Mouse (Mus musculus) forebrain, embryonic 13.5 days (tissue): Measurements from ENCODE around the gene Fgd6. TPM values are rescaled to one million over a fixed set of nuclear protein-coding genes. Genes with fewer than 3 reads are reported as not detected.

Source experiments
- ATAC-seq: fragments of 200-750 bp; cut with Nextera tagmentation; 2 replicates; pipeline ENCODE4 v1.8.0; 2017
- H3K27ac ChIP-seq: fragments of 300-500 bp; sonication (generic); 2 replicates; pipeline ENCODE4 v1.5.1; 2015; ENCODE audit warnings: inconsistent platforms, mild to moderate bottlenecking, moderate library complexity
- H3K27me3 ChIP-seq: fragments of 300-500 bp; sonication (generic); 2 replicates; pipeline ENCODE4 v1.6.1; 2015; ENCODE audit warnings: mild to moderate bottlenecking, inconsistent platforms
- H3K36me3 ChIP-seq: fragments of 300-500 bp; sonication (generic); 2 replicates; pipeline ENCODE4 v1.6.1; 2015; ENCODE audit warnings: mild to moderate bottlenecking, inconsistent platforms; ENCODE audit not compliant: poor library complexity, severe bottlenecking
- H3K4me1 ChIP-seq: fragments of 300-500 bp; sonication (generic); 2 replicates; pipeline ENCODE4 v1.6.1; 2015; ENCODE audit warnings: inconsistent platforms
- H3K4me2 ChIP-seq: fragments of 300-500 bp; sonication (generic); 2 replicates; pipeline ENCODE4 v1.6.1; 2015; ENCODE audit warnings: inconsistent platforms, mild to moderate bottlenecking, moderate library complexity
- H3K4me3 ChIP-seq: fragments of 300-500 bp; sonication (generic); 2 replicates; pipeline ENCODE4 v1.5.1; 2015; ENCODE audit warnings: mild to moderate bottlenecking, inconsistent platforms
- H3K9ac ChIP-seq: fragments of 300-500 bp; sonication (generic); 2 replicates; pipeline ENCODE4 v1.6.1; 2015; ENCODE audit warnings: mild to moderate bottlenecking, inconsistent platforms
- H3K9me3 ChIP-seq: fragments of 300-500 bp; sonication (generic); replicated peaks from 2 replicates; pipeline ENCODE4 v1.6.1; 2016; ENCODE audit warnings: inconsistent platforms
- WGBS: fragments of 180-500 bp; shearing (Covaris S2); methylation state at CpG from one replicate; pipeline ENCODE4 v1.1.7; 2015; 5-methylcytosine and 5-hydroxymethylcytosine counted together
- polyA plus RNA-seq: library from polyadenylated mRNA; unstranded; fragments of >200 nt; fragmentation: Nextera tagmentation; extraction: Ambion mirVana; gene quantifications from 2 replicates; pipeline ENCODE4 v1.2.1, GENCODE M21; 2015

Gene Fgd6
- polyA plus RNA-seq, 1 experiment from 2014 or later: 1.8 TPM

GRCm38 (mm10) chr10:94047845-94048559 lies 12.2 kb downstream of the Fgd6 start:
- H3K4me2 ChIP-seq: no peak overlapping the region
- no peak overlapping the region for H3K4me3 ChIP-seq
- H3K27me3 ChIP-seq: no peaks in the 10 kb centered on the region
- 78% methylated on average over 10 of the region's 10 CpGs for WGBS
- H3K36me3 ChIP-seq: peaks cover 11% of the 10 kb centered on the region; the same call in 1 of the 2 replicates
- no peaks in the 10 kb centered on the region for H3K9me3 ChIP-seq
- H3K4me1 ChIP-seq: no peaks in the 10 kb centered on the region
- ATAC-seq: no peak
- H3K9ac ChIP-seq: no peak overlapping the region
- H3K27ac ChIP-seq: no peak overlapping the region

DNA sequence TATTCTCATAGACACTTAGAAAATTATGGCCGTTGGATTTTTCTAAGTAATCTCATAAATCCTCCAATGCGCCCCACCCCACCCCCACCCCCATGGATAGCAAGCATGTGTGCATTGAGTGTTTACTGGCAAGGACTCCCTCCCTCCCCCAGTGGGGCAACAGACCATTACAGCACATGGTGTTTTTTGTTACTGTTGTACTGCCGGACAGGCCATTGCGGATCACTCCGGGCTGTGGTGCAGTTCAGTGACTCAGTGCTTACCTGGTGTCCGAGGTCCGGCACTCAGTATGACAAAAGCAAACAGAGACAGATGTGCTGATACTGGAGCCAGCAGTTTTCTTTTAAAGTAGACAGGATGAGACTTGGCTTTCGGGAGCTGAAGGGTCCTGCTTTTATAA lies 13.3 kb downstream of the Fgd6 start:
- no peak for ATAC-seq
- Histone ChIP-seq H3K9ac (no peak overlapping the region), H3K9me3 (no peaks in the 10 kb centered on the region), H3K36me3 (peaks cover 11% of the 10 kb centered on the region; the same call in 1 of the 2 replicates), H3K27ac (no peak overlapping the region), H3K4me2 (no peak overlapping the region), H3K27me3 (no peaks in the 10 kb centered on the region), H3K4me1 (no peaks in the 10 kb centered on the region), H3K4me3 (no peak overlapping the region)
- 85% methylated on average over 8 of the region's 8 CpGs for WGBS

DNA sequence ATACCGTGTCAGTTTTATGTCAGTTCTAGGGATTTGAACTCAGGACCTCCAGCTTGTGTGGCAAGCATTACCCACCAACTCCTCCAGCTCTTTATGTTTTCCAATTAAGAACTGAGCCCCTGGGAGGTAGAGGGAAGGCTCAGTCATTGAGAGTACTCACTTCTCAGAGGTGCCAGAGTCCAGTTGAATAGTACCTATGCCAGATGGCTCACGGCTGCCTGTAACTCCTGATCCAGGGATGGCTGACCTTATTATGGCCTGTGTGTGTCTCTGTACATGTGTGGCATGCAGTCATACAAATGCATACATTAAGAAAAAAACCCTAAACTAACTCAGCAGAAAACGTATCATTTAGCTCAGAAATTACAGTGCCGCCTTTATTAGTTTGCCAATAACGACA lies 14.9 kb downstream of the Fgd6 start:
- Histone ChIP-seq H3K4me2 (no peak overlapping the region), H3K9me3 (no peaks in the 10 kb centered on the region), H3K36me3 (peaks cover under 1% of the 10 kb centered on the region; the same call in 1 of the 2 replicates), H3K27me3 (no peaks in the 10 kb centered on the region), H3K27ac (no peak overlapping the region), H3K9ac (no peak overlapping the region), H3K4me3 (no peak overlapping the region), H3K4me1 (no peaks in the 10 kb centered on the region)
- WGBS: 91% methylated on average over 5 of the region's 5 CpGs
- ATAC-seq: no peak

DNA sequence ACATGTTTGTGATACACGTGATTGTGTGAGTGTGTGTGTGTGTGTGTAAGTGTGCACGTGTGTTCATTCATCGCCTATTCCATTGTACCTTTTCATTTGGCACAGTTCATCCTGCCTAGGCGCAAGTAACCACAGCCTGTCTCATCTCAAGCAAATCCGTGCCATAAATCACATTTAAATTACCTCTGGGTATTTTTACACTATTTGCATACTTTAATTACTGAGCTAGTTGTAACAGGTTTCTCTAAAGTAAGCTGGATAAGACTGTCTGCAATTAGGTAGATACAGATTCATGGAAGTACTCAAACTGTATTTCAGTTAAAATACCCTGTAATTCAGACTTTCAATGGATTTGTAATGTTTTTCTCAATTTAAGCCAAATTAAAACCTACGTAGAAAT lies 20.7 kb downstream of the Fgd6 start:
- Histone ChIP-seq H3K9me3 (no peaks in the 10 kb centered on the region), H3K27me3 (no peaks in the 10 kb centered on the region), H3K4me3 (no peak overlapping the region), H3K4me1 (no peaks in the 10 kb centered on the region; the same call in 1 of the 2 replicates), H3K36me3 (no peaks in the 10 kb centered on the region), H3K27ac (no peak overlapping the region), H3K4me2 (no peak overlapping the region), H3K9ac (no peak overlapping the region)
- WGBS: 94% methylated on average over 6 of the region's 6 CpGs
- ATAC-seq: no peak

- Histone ChIP-seq H3K27me3 (no peaks in the 10 kb centered on the region), H3K36me3 (no peaks in the 10 kb centered on the region), H3K4me3 (no peak overlapping the region), H3K4me1 (no peaks in the 10 kb centered on the region; the same call in 1 of the 2 replicates), H3K4me2 (no peak overlapping the region), H3K9me3 (no peaks in the 10 kb centered on the region), H3K27ac (no peak overlapping the region), H3K9ac (no peak overlapping the region)
- ATAC-seq: no peak
- WGBS: 96% methylated on average over 8 of the region's 8 CpGs
Measured at GRCm38 (mm10) chr10:94059618-94060055, 23.8 kb downstream of the Fgd6 start.

- Histone ChIP-seq H3K4me2 (no peak overlapping the region), H3K9me3 (no peaks in the 10 kb centered on the region), H3K4me1 (no peaks in the 10 kb centered on the region; the same call in 1 of the 2 replicates), H3K9ac (no peak overlapping the region), H3K4me3 (no peak overlapping the region), H3K36me3 (no peaks in the 10 kb centered on the region), H3K27me3 (no peaks in the 10 kb centered on the region), H3K27ac (no peak overlapping the region)
- 91% methylated on average over 8 of the region's 8 CpGs for WGBS
- ATAC-seq: no peak
Measured at GRCm38 (mm10) chr10:94060190-94060589, 24.4 kb downstream of the Fgd6 start.

- H3K4me2 ChIP-seq: no peak overlapping the region
- no peak overlapping the region for H3K9ac ChIP-seq
- no peak for ATAC-seq
- no peaks in the 10 kb centered on the region for H3K27me3 ChIP-seq
- H3K4me1 ChIP-seq: no peaks in the 10 kb centered on the region
- H3K27ac ChIP-seq: no peak overlapping the region
- no peaks in the 10 kb centered on the region for H3K36me3 ChIP-seq
- WGBS: 71% methylated on average over 5 of the region's 5 CpGs
- no peak overlapping the region for H3K4me3 ChIP-seq
- H3K9me3 ChIP-seq: no peaks in the 10 kb centered on the region
Measured at GRCm38 (mm10) chr10:94062357-94062756, 26.6 kb downstream of the Fgd6 start.

- 62% methylated on average over 3 of the region's 3 CpGs for WGBS
Measured at GRCm38 (mm10) chr10:94066896-94067295, 31.1 kb downstream of the Fgd6 start.

GRCm38 (mm10) chr10:94068701-94069100 lies 32.9 kb downstream of the Fgd6 start:
- no peak for ATAC-seq
- Histone ChIP-seq H3K4me1 (peaks cover 10% of the 10 kb centered on the region), H3K9me3 (no peaks in the 10 kb centered on the region), H3K9ac (no peak overlapping the region), H3K4me2 (no peak overlapping the region), H3K27ac (no peak overlapping the region), H3K36me3 (no peaks in the 10 kb centered on the region), H3K27me3 (no peaks in the 10 kb centered on the region), H3K4me3 (no peak overlapping the region)
- WGBS: 93% methylated on average over 5 of the region's 5 CpGs

More at GRCm38 (mm10) chr10:94066896-94067295, 31.1 kb downstream of the Fgd6 start:
- no peak for ATAC-seq
- Histone ChIP-seq H3K4me1 (no peaks in the 10 kb centered on the region), H3K9me3 (no peaks in the 10 kb centered on the region), H3K9ac (no peak overlapping the region), H3K4me3 (no peak overlapping the region), H3K27ac (no peak overlapping the region), H3K36me3 (no peaks in the 10 kb centered on the region), H3K4me2 (no peak overlapping the region), H3K27me3 (no peaks in the 10 kb centered on the region)

DNA sequence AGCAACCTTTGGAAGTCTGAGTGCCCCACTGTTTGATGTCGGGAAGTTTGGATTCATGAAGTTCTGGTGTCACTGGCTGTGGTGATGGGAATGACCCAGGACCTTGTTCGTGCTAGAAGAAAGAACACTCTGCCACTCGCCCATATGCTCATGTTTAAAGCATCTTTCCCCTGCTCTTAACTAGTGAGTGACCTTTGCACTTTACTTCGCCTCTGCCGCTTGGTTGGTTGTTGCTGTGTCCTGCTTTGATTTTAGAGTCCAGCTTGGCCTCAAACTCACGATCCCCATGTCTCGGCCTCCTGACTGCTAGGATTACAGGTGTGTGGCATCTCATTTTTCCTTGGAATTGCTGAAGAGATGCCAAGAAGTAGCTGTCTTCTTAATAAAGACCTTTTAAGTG lies 35.8 kb downstream of the Fgd6 start:
- no peak for ATAC-seq
- H3K4me3 ChIP-seq: no peak overlapping the region
- H3K4me1 ChIP-seq: peaks cover 10% of the 10 kb centered on the region
- H3K4me2 ChIP-seq: no peak overlapping the region
- H3K27me3 ChIP-seq: no peaks in the 10 kb centered on the region
- no peak overlapping the region for H3K27ac ChIP-seq
- H3K9me3 ChIP-seq: no peaks in the 10 kb centered on the region
- H3K36me3 ChIP-seq: 0 out of 2 replicates have a peak, but pooled peaks cover 3% of the 10 kb centered on the region
- no peak overlapping the region for H3K9ac ChIP-seq
- WGBS: 89% methylated on average over 7 of the region's 7 CpGs

DNA sequence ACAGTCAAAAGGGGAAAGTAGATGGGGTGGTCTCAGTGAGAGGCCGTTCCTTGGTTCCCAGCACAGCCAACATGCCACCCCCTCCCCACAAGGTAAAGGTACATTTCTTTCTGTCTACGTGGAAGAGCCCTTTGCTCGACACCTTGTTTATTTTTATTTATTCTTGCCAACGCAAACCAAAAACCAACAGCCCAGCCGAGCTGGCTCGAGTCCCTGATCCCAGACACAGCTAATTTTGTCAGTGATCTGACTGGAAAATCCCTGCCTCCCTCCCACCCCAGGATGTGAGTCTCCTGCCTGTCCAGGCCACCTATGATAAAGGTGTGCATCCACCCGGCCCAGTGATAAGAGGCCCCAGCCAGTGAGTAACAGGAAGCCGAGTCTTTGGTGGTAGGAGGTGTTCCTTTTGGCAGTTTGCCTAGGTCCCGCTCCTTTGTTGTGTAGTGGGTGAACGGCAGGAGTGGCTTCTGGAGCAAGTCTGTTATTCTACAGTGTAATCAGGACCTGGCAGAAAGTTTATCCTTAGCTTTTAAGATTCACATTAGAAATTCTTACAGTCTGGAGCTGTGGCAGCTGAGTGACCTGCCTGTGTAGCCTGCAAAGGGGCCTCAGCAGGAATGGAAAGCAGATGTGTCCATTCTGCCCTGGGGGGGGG lies 36.6 kb downstream of the Fgd6 start:
- H3K36me3 ChIP-seq: 0 out of 2 replicates have a peak, but pooled peaks cover 3% of the 10 kb centered on the region
- no peak overlapping the region for H3K9ac ChIP-seq
- 0 out of 2 replicates have a peak, but pooled peaks have one; percentile 27 for ATAC-seq
- H3K27me3 ChIP-seq: no peaks in the 10 kb centered on the region
- H3K4me3 ChIP-seq: no peak overlapping the region
- 73% methylated on average over 10 of the region's 10 CpGs for WGBS
- H3K4me1 ChIP-seq: peaks cover 15% of the 10 kb centered on the region
- no peaks in the 10 kb centered on the region for H3K9me3 ChIP-seq
- peak overlapping the region; percentile 25 for H3K27ac ChIP-seq
- H3K4me2 ChIP-seq: no peak overlapping the region

- 0 out of 2 replicates have a peak, but pooled peaks cover 3% of the 10 kb centered on the region for H3K36me3 ChIP-seq
Measured at GRCm38 (mm10) chr10:94072916-94073465, 37.2 kb downstream of the Fgd6 start.

More at GRCm38 (mm10) chr10:94072916-94073465, 37.2 kb downstream of the Fgd6 start:
- no peaks in the 10 kb centered on the region for H3K27me3 ChIP-seq
- no peak overlapping the region for H3K9ac ChIP-seq
- peak overlapping the region; percentile 25 for H3K27ac ChIP-seq
- no peak for ATAC-seq
- peaks cover 19% of the 10 kb centered on the region for H3K4me1 ChIP-seq
- H3K9me3 ChIP-seq: no peaks in the 10 kb centered on the region
- no peak overlapping the region for H3K4me3 ChIP-seq
- no peak overlapping the region for H3K4me2 ChIP-seq
- WGBS: 83% methylated on average over 4 of the region's 4 CpGs
